Mouse (Mus musculus): ENCODE results near the gene Poldip2. TPM values are rescaled to one million over a fixed set of nuclear protein-coding genes. Genes with fewer than 3 reads are reported as not detected.

Poldip2 gene
- 10 to 100 TPM; 24.6 to 28.4 TPM for total RNA-seq (2023)

DNA sequence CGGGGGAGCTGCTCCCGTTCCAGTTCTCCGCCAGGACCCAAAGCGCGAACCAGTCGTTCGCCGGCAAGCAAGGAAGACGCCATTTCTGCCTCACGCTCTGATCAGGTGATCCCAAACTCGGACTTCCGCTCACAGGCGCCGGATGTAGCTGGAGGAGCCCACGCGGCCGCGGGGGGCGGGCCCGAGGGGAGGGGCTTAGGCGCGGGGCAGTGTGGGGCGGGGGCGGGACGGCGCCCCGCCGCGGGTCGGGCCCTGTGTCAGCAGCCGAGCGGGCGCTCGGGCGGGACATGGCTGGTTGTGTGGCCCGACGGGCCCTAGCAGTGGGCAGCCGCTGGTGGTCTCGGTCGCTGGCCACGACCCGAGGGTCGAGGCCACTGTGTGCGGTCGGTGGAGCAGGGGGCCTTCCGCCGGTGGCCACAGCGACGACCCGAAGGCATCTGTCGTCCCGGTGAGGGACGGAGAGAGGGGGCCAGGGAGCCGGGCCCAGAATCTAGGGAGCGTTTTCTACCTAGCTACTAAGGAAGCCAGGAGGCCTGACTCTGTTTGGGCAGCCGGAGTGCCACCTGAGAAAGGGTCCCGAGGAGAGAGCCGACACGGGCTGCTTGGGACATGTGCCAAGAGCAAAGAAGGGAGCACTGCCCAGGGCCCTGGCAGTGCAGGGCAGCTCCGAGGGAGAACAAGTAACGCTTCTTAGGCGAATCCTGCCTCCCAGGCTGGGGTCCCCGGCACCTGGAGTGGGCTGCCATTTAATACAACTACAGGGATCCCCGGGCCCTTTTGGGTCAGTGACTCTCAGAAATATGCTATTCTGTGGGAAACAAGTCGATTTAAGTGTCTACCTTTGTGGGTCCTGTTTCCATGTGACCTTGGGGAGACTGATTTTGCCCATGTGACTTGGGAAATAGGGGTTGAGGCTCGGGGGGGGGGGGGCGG lies at the start of gene Poldip2, which contains the start of gene Tmem199:
Gene Poldip2, plus strand, starts transcription at position 169 of the 933 bp plus-strand sequence.
Gene Tmem199, minus strand, starts transcription at position 148 of the 933 bp plus-strand sequence.

GRCm38 (mm10) chr11:78465568-78466180 lies 46.3 kb upstream of the Poldip2 start, which contains the start of gene Slc46a1:
Slc46a1 (plus strand) TSS chr11:78465697.

DNA sequence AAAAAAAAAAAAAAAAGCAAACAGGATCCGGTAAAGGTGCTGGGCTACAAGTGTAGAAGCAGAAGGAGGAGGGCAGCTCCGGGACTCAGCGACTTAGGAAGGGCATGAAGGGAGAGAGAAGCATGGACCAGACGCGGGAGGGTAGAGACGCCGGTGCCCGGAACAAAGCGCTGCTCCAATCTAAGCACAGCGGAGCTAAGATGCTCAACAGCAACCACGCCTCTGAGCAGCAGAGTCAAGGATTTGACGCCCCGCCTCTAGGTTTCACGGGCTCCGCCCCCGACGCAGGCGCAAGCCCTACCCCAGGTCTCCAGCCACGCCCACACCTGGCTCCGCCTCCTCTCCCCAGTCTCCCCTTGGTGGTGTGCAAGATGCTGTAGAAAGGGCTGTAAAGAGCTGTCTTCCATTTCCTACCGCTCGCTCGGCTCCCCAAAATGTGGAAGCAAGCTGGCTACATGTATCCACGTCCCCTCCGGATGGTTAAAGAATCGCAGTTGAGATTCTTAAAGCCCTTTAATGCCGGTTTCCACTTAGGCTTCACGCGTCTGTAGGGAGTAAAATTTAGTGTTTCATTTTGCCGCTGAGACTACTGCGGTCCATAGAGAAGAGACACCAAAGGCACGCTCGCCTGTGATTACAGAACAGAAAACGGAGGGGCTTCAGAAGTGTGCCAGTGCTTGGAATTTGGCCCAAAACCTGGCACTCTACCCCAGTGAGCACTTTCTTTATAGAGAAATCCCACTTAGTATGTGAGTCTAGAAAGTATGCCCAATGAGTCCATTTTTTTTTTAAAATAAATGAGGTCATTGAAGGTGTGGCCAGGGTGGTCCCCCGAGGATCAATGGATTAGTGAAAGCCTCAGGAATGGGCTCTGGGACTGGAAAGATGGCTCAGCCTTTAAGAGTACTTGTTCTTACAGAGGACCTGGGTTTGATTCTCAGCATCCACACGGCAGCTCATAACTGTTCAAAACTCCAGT lies 14.2 kb upstream of the Poldip2 start, which contains the start of gene Sarm1:
Gene Sarm1, minus strand, starts transcription at position 211 of the 979 bp plus-strand sequence.

GRCm38 (mm10) chr11:78499004-78499403 lies 13.0 kb upstream of the Poldip2 start, which contains the start of gene Vtn:
Vtn (plus strand) TSS chr11:78499091.

GRCm38 (mm10) chr11:78502909-78503650 lies 8.9 kb upstream of the Poldip2 start, which contains the start of gene Sebox:
Sebox (plus strand) TSS chr11:78503447.

GRCm38 (mm10) chr11:78536080-78536689 lies 24.2 kb downstream of the Poldip2 start, which contains the start of the genes Tnfaip1 and Ift20:
Tnfaip1 (minus strand) TSS chr11:78536332.
Ift20 (plus strand) TSS chr11:78536361.

GRCm38 (mm10) chr11:78550168-78551058 lies 38.4 kb downstream of the Poldip2 start, which contains the start of gene Tmem97:
Tmem97 (minus strand) TSS chr11:78550777.

Other genes starting within 250 kb of the Poldip2 start
- gene BC030499, start 221.4 kb upstream of the Poldip2 start, total RNA-seq (2023) = 1 to 10 TPM; 1.5 TPM
- 1 to 10 TPM in 1 of 2 experiments, under 1 TPM in 1; 0.81 to 2.9 TPM for gene Spag5, start 210.7 kb upstream of the Poldip2 start, total RNA-seq (2023)
- 1 to 10 TPM; 7.4 to 9.0 TPM for gene Aldoc, start 189.2 kb upstream of the Poldip2 start, total RNA-seq (2023)
- 10 to 100 TPM; 60.7 to 63.9 TPM for gene Pigs, start 183.8 kb upstream of the Poldip2 start, total RNA-seq (2023)
- 10 to 100 TPM; 69.6 to 82.3 TPM for gene Unc119, start 168.7 kb upstream of the Poldip2 start, total RNA-seq (2023)
- gene Foxn1, start 125.6 kb upstream of the Poldip2 start, total RNA-seq (2023) = not detected
- gene Slc13a2, start 90.0 kb upstream of the Poldip2 start, total RNA-seq (2023) = under 1 TPM in 1 of 2 experiments, not detected in 1; 0.66 TPM
- 1 to 10 TPM; 5.9 to 7.9 TPM for gene Slc46a1, start 46.5 kb upstream of the Poldip2 start, total RNA-seq (2023)
- gene Sarm1, start 14.4 kb upstream of the Poldip2 start, total RNA-seq (2023) = 1 to 10 TPM; 1.9 TPM
- gene Vtn, start 13.1 kb upstream of the Poldip2 start, total RNA-seq (2023) = not detected
- not detected for gene Sebox, start 8.7 kb upstream of the Poldip2 start, total RNA-seq (2023)
- 10 to 100 TPM; 18.9 to 24.0 TPM for gene Tmem199, start within 50 bp of the Poldip2 start, total RNA-seq (2023)
- gene Tnfaip1, start 24.1 kb downstream of the Poldip2 start, total RNA-seq (2023) = 10 to 100 TPM; 16.8 to 17.1 TPM
- gene Ift20, start 24.2 kb downstream of the Poldip2 start, total RNA-seq (2023) = 10 to 100 TPM; 31.8 to 33.8 TPM
- 10 to 100 TPM; 12.3 to 15.0 TPM for gene Tmem97, start 38.6 kb downstream of the Poldip2 start, total RNA-seq (2023)
- 10 to 100 TPM; 15.1 to 16.1 TPM for gene Nlk, start 185.2 kb downstream of the Poldip2 start, total RNA-seq (2023)
- 10 to 100 TPM; 10.7 to 12.2 TPM for gene Ccnq, start 239.5 kb downstream of the Poldip2 start, total RNA-seq (2023)